Mouse (Mus musculus) lung, postnatal 0 days (tissue): Measurements from ENCODE around the gene Efna2. TPM values are rescaled to one million over a fixed set of nuclear protein-coding genes. Genes with fewer than 3 reads are reported as not detected.

Source experiments
- ATAC-seq: fragments of 200-750 bp; cut with Nextera tagmentation; 2 replicates; pipeline ENCODE4 v1.8.0; 2017; ENCODE audit warnings: moderate library complexity
- DNase-seq: peaks from one replicate; pipeline ENCODE4 v3.0.0-alpha.2; 2016; ENCODE audit warnings: low spot score
- H3K27ac ChIP-seq: fragments of 300-500 bp; sonication (generic); 2 replicates; pipeline ENCODE4 v1.5.1; 2014; ENCODE audit warnings: antibody characterized with exemption, mild to moderate bottlenecking, low read length, mixed read lengths
- H3K27me3 ChIP-seq: fragments of 300-500 bp; sonication (generic); replicated peaks from 2 replicates; pipeline ENCODE4 v1.6.1; 2014; ENCODE audit warnings: low read length, mixed read lengths; ENCODE audit not compliant: insufficient read depth
- H3K36me3 ChIP-seq: fragments of 300-500 bp; sonication (generic); 2 replicates; pipeline ENCODE4 v1.6.1; 2014; ENCODE audit warnings: low read length, mixed read lengths; ENCODE audit not compliant: insufficient read depth
- H3K4me1 ChIP-seq: fragments of 300-500 bp; sonication (generic); 2 replicates; pipeline ENCODE4 v1.6.1; 2014; ENCODE audit warnings: antibody characterized with exemption, low read depth, low read length, mixed read lengths; ENCODE audit not compliant: insufficient read depth
- H3K4me2 ChIP-seq: fragments of 300-500 bp; sonication (generic); replicated peaks from 2 replicates; pipeline ENCODE4 v1.6.1; 2014; ENCODE audit warnings: low read depth, mild to moderate bottlenecking, low read length, moderate library complexity, mixed read lengths
- H3K4me3 ChIP-seq: fragments of 300-500 bp; sonication (generic); 2 replicates; pipeline ENCODE4 v1.5.1; 2014; ENCODE audit warnings: low read depth, low read length
- H3K9ac ChIP-seq: fragments of 300-500 bp; sonication (generic); replicated peaks from 2 replicates; pipeline ENCODE4 v1.6.1; 2014; ENCODE audit warnings: low read depth, mild to moderate bottlenecking
- H3K9me3 ChIP-seq: fragments of 300-500 bp; sonication (generic); 2 replicates; pipeline ENCODE4 v1.6.1; 2016; ENCODE audit warnings: low read length, mixed read lengths
- CTCF ChIP-seq: IDR thresholded peaks from 2 replicates; pipeline ENCODE4 v1.5.1; 2016; ENCODE audit warnings: antibody characterized with exemption, mild to moderate bottlenecking
- EP300 ChIP-seq: IDR thresholded peaks from 2 replicates; pipeline ENCODE4 v1.6.1; 2016; ENCODE audit warnings: antibody characterized with exemption, mild to moderate bottlenecking, control low read depth
- WGBS: fragments of 180-500 bp; shearing (Covaris S2); extraction: QIAGEN DNeasy Blood & Tissue Kit; methylation state at CpG from one replicate; pipeline ENCODE4 v1.1.7; 2014; 5-methylcytosine and 5-hydroxymethylcytosine counted together
- polyA plus RNA-seq: library from polyadenylated mRNA; unstranded; fragments of >200 nt; fragmentation: Nextera tagmentation; extraction: Ambion mirVana; gene quantifications from 2 replicates; pipeline ENCODE4 v1.2.1, GENCODE M21; 2015

Efna2 gene
- polyA plus RNA-seq, 1 experiment from 2014 or later, result 5.1 TPM

DNA sequence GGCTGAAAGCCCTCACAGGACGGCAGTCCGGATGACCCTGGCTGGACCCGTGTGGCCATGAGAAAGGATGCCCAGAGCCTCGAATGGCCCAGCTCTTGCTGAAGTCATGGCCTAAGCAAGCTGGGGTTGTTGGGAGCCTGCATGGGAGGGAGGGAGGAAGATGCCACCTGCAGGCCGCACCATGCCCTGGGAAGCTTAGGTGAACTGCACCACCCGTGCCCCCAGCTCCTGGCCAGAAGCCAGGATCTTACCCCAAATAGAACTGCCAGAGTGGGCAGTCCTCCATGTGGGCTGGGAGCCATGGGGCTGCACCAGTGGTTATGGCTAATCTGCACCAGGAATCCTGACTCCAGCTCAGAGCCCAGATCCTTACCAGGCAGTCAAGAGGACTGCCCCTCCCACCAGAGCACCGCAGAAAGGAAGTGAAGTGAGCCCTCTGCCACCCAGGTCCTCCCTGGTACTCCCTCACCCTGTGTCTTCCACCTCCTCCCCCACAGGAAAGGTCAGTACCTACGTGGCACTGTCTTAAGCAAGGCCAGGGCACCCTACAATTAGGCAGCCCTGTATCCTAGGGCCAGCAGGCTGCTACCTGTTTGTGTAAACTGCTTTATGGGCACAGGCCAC lies 45.9 kb upstream of the Efna2 start:
- H3K4me2 ChIP-seq, result no peak overlapping the region
- H3K36me3 ChIP-seq, result peaks cover 6% of the 10 kb centered on the region; the same call in 1 of the 2 replicates
- H3K9ac ChIP-seq, result no peak overlapping the region
- peaks cover 7% of the 10 kb centered on the region; the same call in 1 of the 2 replicates for H3K27me3 ChIP-seq
- H3K27ac ChIP-seq, result no peak overlapping the region
- ATAC-seq (no peak), DNase-seq (no peak)
- peaks cover 3% of the 10 kb centered on the region; the same call in 1 of the 2 replicates for H3K4me1 ChIP-seq
- H3K4me3 ChIP-seq, result no peak overlapping the region
- TF ChIP-seq CTCF (peak; percentile 32; the same call in 1 of the 2 replicates), EP300 (no peak)
- no peaks in the 10 kb centered on the region for H3K9me3 ChIP-seq
- 57% methylated on average over 8 of the region's 8 CpGs for WGBS

- no peak for DNase-seq
- Histone ChIP-seq H3K9ac (no peak overlapping the region), H3K4me3 (no peak overlapping the region), H3K27ac (no peak overlapping the region), H3K4me1 (peaks cover 7% of the 10 kb centered on the region; the same call in 1 of the 2 replicates), H3K4me2 (no peak overlapping the region), H3K27me3 (peaks cover 11% of the 10 kb centered on the region), H3K36me3 (no peaks in the 10 kb centered on the region; the same call in 1 of the 2 replicates), H3K9me3 (no peaks in the 10 kb centered on the region)
- 73% methylated on average over 7 of the region's 9 CpGs for WGBS
- TF ChIP-seq CTCF (no peak), EP300 (no peak)
- no peak for ATAC-seq
Observed at GRCm38 (mm10) chr10:80134421-80134820, 44.9 kb upstream of the Efna2 start.

DNA sequence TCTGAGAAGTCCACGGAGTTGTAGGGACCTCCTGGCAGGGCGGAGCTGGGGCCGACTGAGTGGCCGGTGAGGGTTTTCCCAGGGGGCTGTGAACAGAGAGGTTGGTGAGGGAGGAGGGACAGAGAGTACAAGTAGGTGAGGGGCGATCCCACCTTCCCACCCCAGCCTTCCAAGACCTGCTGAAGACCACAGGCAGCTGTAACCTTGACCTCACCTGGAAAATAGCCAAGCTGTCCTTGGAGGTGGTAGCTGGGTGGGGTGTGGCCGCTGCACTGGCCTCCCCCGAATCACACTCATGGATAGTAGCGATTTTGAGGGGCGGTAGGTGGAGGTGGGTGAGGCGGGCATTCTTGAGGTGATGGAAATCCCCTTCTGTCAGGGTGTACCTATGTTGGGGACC lies 44.1 kb upstream of the Efna2 start:
- peaks cover 15% of the 10 kb centered on the region for H3K27me3 ChIP-seq
- no peak overlapping the region for H3K27ac ChIP-seq
- DNase-seq, result no peak
- 81% methylated on average over 10 of the region's 10 CpGs for WGBS
- ATAC-seq, result no peak
- H3K4me2 ChIP-seq, result no peak overlapping the region
- TF ChIP-seq EP300 (no peak), CTCF (no peak)
- H3K9me3 ChIP-seq, result no peaks in the 10 kb centered on the region
- no peak overlapping the region for H3K9ac ChIP-seq
- H3K4me3 ChIP-seq, result no peak overlapping the region
- H3K4me1 ChIP-seq, result peaks cover 7% of the 10 kb centered on the region; the same call in 1 of the 2 replicates
- H3K36me3 ChIP-seq, result no peaks in the 10 kb centered on the region

GRCm38 (mm10) chr10:80135641-80136040 lies 43.6 kb upstream of the Efna2 start:
- H3K4me3 ChIP-seq, result no peak overlapping the region
- H3K27me3 ChIP-seq, result peaks cover 15% of the 10 kb centered on the region
- DNase-seq, result no peak
- no peak for TF ChIP-seq EP300
- no peak for TF ChIP-seq CTCF
- no peak overlapping the region for H3K4me2 ChIP-seq
- no peak overlapping the region for H3K9ac ChIP-seq
- no peak for ATAC-seq
- H3K36me3 ChIP-seq, result no peaks in the 10 kb centered on the region
- H3K9me3 ChIP-seq, result no peaks in the 10 kb centered on the region
- peaks cover 7% of the 10 kb centered on the region; the same call in 1 of the 2 replicates for H3K4me1 ChIP-seq
- no peak overlapping the region for H3K27ac ChIP-seq
- WGBS, result 86% methylated on average over 1 of the region's 1 CpGs

DNA sequence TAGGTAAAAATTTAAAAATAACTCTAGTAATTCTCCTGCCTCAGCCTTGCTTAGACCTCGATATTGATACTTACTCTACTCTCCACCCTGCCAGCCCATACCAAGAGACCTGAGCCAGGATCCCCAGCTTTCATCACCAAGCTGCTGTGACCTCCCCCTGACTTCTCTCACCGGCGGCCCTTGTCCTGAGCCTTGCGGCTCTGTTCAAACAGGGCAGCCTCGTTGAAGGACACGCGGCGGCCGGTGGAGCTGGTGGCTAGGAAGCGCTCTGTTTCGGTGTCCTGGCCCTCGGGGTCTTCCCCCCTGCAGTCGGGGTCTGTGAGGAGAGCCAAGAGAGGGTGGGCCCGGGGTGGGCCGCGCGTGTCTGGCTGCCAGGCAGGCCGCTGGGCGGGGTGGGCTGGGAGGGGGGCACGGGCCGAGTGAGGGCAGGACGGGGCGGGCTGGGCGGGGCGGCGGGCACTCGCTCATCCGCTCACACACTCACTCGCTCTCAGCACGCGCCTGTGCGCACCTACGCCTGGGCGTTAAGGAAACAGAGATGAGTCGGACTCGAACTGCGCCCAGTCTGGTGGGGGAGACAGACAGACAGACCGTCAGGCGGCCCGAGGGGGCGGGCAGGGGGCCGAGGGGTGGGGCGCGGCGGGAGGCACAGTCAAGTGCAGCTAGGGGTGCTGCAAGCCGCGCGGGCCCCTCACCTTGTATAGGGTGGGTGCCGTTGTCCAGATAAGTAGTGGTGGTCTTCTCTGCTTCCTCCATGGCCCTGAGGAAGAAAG lies 42.9 kb upstream of the Efna2 start:
- TF ChIP-seq EP300 (no peak), CTCF (no peak)
- WGBS, result 18% methylated on average over 38 of the region's 49 CpGs
- Histone ChIP-seq H3K27ac (peak overlapping the region; percentile 57), H3K36me3 (no peaks in the 10 kb centered on the region), H3K4me1 (peaks cover 7% of the 10 kb centered on the region; the same call in 1 of the 2 replicates), H3K4me3 (peak overlapping the region; percentile 23), H3K9ac (no peak overlapping the region), H3K9me3 (no peaks in the 10 kb centered on the region), H3K27me3 (peaks cover 15% of the 10 kb centered on the region), H3K4me2 (peak overlapping the region; percentile 98)
- no peak for ATAC-seq
- no peak for DNase-seq

GRCm38 (mm10) chr10:80136952-80137625 lies 42.2 kb upstream of the Efna2 start:
- Histone ChIP-seq H3K27ac (peak overlapping the region; percentile 57), H3K36me3 (no peaks in the 10 kb centered on the region), H3K4me2 (peak overlapping the region; percentile 98), H3K4me1 (peaks cover 7% of the 10 kb centered on the region; the same call in 1 of the 2 replicates), H3K9me3 (no peaks in the 10 kb centered on the region), H3K9ac (no peak overlapping the region), H3K27me3 (peaks cover 15% of the 10 kb centered on the region), H3K4me3 (peak overlapping the region; percentile 23)
- 3% methylated on average over 26 of the region's 29 CpGs for WGBS
- DNase-seq (peak; percentile 76), ATAC-seq (peak; percentile 25)
- TF ChIP-seq CTCF, result no peak
- TF ChIP-seq EP300, result 0 out of 2 replicates have a peak, but pooled peaks have one; percentile 27
